Mouse (Mus musculus) limb, embryonic 15.5 days (tissue): ENCODE data around the gene Irgq. TPM values are rescaled to one million over a fixed set of nuclear protein-coding genes. Genes with fewer than 3 reads are reported as not detected.
"Not testable (repeated sequence)": the region's sequence is repeated elsewhere in the genome, so short reads cannot be mapped to it uniquely, and the experiment has no call there.

Experiments
- ATAC-seq: fragments of 200-750 bp; cut with Nextera tagmentation; 2 replicates; pipeline ENCODE4 v1.8.0; 2017; ENCODE audit warnings: low read depth, moderate TSS enrichment; ENCODE audit not compliant: insufficient number of reproducible peaks, low FRiP score, low TSS enrichment
- H3K27ac ChIP-seq: fragments of 300-500 bp; sonication (generic); 2 replicates; pipeline ENCODE4 v1.5.1; 2015; ENCODE audit warnings: moderate library complexity, mild to moderate bottlenecking, inconsistent platforms
- H3K27me3 ChIP-seq: fragments of 300-500 bp; sonication (generic); 2 replicates; pipeline ENCODE4 v1.6.1; 2015; ENCODE audit warnings: inconsistent platforms
- H3K36me3 ChIP-seq: fragments of 300-500 bp; sonication (generic); 2 replicates; pipeline ENCODE4 v1.6.1; 2015; ENCODE audit warnings: inconsistent platforms
- H3K4me1 ChIP-seq: fragments of 300-500 bp; sonication (generic); 2 replicates; pipeline ENCODE4 v1.6.1; 2015; ENCODE audit warnings: inconsistent platforms
- H3K4me2 ChIP-seq: fragments of 300-500 bp; sonication (generic); 2 replicates; pipeline ENCODE4 v1.6.1; 2015; ENCODE audit warnings: mild to moderate bottlenecking, inconsistent platforms
- H3K4me3 ChIP-seq: fragments of 300-500 bp; sonication (generic); 2 replicates; pipeline ENCODE4 v1.5.1; 2015; ENCODE audit warnings: mild to moderate bottlenecking, inconsistent platforms
- H3K9ac ChIP-seq: fragments of 300-500 bp; sonication (generic); 2 replicates; pipeline ENCODE4 v1.6.1; 2015; ENCODE audit warnings: inconsistent platforms
- H3K9me3 ChIP-seq: fragments of 300-500 bp; sonication (generic); 2 replicates; pipeline ENCODE4 v1.6.1; 2016; ENCODE audit warnings: inconsistent platforms
- WGBS: fragments of 180-500 bp; shearing (Covaris S2); methylation state at CpG from one replicate; pipeline ENCODE4 v1.1.7; 2015; 5-methylcytosine and 5-hydroxymethylcytosine counted together
- polyA plus RNA-seq: library from polyadenylated mRNA; unstranded; fragments of >200 nt; fragmentation: Nextera tagmentation; extraction: Ambion mirVana; gene quantifications from 2 replicates; pipeline ENCODE4 v1.2.1, GENCODE M21; 2015

Irgq gene
- polyA plus RNA-seq, 1 experiment from 2014 or later: 8.3 TPM

DNA sequence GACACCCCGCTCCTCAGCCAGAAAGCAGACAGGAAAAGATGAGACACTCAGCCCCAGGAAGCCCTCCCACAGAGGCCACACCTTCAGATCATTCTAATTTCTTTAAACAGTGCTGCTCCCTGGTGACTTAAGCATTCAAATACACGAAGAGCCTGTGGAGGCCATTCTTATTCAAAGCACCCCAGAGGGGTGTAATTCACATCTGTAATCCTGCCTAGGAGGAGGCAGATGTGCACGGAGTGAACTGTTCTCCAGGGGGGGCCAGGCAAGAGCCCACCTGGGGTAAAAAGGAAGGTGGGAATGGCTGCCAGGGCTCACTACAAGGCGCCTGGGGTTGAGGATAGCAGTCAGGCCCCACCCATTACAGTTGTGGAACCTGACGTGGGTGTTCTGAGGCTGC is 13.4 kb upstream of the Irgq start:
- no peaks in the 10 kb centered on the region for H3K4me1 ChIP-seq
- no peak overlapping the region for H3K27ac ChIP-seq
- ATAC-seq: no peak
- H3K9me3 ChIP-seq: no peaks in the 10 kb centered on the region
- no peak overlapping the region for H3K4me2 ChIP-seq
- no peak overlapping the region for H3K4me3 ChIP-seq
- H3K36me3 ChIP-seq: peaks cover 27% of the 10 kb centered on the region; the same call in 1 of the 2 replicates
- whole genome bisulfite sequencing: 49% methylated on average over 5 of the region's 5 CpGs
- no peaks in the 10 kb centered on the region for H3K27me3 ChIP-seq
- H3K9ac ChIP-seq: no peak overlapping the region

GRCm38 (mm10) chr7:24517654-24518053 is 12.8 kb upstream of the Irgq start:
- no peak overlapping the region for H3K27ac ChIP-seq
- no peaks in the 10 kb centered on the region for H3K9me3 ChIP-seq
- H3K4me1 ChIP-seq: no peaks in the 10 kb centered on the region
- no peak overlapping the region for H3K4me3 ChIP-seq
- no peak overlapping the region for H3K4me2 ChIP-seq
- H3K9ac ChIP-seq: no peak overlapping the region
- no peaks in the 10 kb centered on the region for H3K27me3 ChIP-seq
- peaks cover 23% of the 10 kb centered on the region; the same call in 1 of the 2 replicates for H3K36me3 ChIP-seq
- no peak for ATAC-seq
- 59% methylated on average over 6 of the region's 6 CpGs for WGBS

- ATAC-seq: no peak
- Histone ChIP-seq H3K9ac (no peak overlapping the region), H3K4me2 (no peak overlapping the region), H3K9me3 (no peaks in the 10 kb centered on the region), H3K27me3 (no peaks in the 10 kb centered on the region), H3K27ac (no peak overlapping the region), H3K4me3 (no peak overlapping the region), H3K36me3 (peaks cover 21% of the 10 kb centered on the region; the same call in 1 of the 2 replicates), H3K4me1 (no peaks in the 10 kb centered on the region)
- 71% methylated on average over 3 of the region's 3 CpGs for WGBS
Observed at GRCm38 (mm10) chr7:24519130-24519529, 11.4 kb upstream of the Irgq start.

DNA sequence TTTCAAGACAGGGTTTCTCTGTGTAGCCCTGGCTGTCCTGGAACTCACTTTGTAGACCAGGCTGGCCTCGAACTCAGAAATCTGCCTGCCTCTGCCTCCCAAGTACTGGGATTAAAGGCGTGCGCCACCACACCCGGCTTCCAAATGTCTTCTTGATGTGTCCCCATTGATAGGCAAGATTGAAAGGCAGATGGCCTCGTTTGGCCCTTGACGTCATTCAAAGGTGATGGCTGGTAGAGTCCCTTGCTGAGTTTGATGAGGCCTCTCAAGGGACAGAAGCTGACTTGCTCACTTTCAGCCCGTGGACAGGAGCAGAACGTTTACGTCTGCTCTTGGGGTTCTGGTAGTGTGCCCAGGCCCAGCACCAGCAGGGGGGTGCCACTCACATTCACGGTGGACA is 10.4 kb upstream of the Irgq start:
- 83% methylated on average over 10 of the region's 10 CpGs for WGBS
- not testable (repeated sequence) for ATAC-seq
- peaks cover 14% of the 10 kb centered on the region; the same call in 1 of the 2 replicates for H3K36me3 ChIP-seq

GRCm38 (mm10) chr7:24522805-24523204 is 7.7 kb upstream of the Irgq start:
- H3K9me3 ChIP-seq: no peaks in the 10 kb centered on the region

More for the DNA sequence above, 10.4 kb upstream of the Irgq start:
- H3K9me3 ChIP-seq, H3K27ac ChIP-seq, H3K4me2 ChIP-seq, H3K4me1 ChIP-seq, H3K27me3 ChIP-seq, H3K9ac ChIP-seq, H3K4me3 ChIP-seq: not testable (repeated sequence)

DNA sequence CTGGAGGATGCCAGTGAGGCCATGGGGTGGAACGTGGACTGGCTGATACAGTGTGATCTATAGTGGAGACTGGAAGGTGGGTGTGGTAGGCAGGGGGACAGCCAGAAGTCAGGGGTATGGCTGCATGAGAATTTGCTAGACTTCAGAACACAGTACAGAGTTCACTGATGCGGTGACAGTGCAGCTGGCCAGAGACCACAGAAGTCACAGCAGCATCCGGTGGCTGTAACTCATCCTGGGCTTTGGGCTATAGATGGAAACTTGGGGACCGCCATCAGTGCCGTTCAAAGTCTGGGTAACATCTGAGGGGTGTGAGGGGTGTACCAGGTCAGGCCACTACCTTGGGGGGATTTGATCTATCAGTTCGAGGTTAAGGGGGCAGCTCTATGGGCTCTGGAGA is 6.8 kb upstream of the Irgq start:
- Histone ChIP-seq H3K27ac (no peak overlapping the region), H3K36me3 (no peaks in the 10 kb centered on the region), H3K9me3 (no peaks in the 10 kb centered on the region), H3K9ac (no peak overlapping the region), H3K4me2 (no peak overlapping the region), H3K27me3 (no peaks in the 10 kb centered on the region), H3K4me1 (peaks cover 6% of the 10 kb centered on the region; the same call in 1 of the 2 replicates), H3K4me3 (no peak overlapping the region)
- 83% methylated on average over 6 of the region's 6 CpGs for WGBS
- ATAC-seq: no peak

More at GRCm38 (mm10) chr7:24522805-24523204, 7.7 kb upstream of the Irgq start:
- H3K4me3 ChIP-seq: no peak overlapping the region
- H3K4me2 ChIP-seq: no peak overlapping the region
- H3K36me3 ChIP-seq: no peaks in the 10 kb centered on the region
- 56% methylated on average over 5 of the region's 5 CpGs for WGBS
- no peak for ATAC-seq
- H3K9ac ChIP-seq: no peak overlapping the region
- peaks cover 6% of the 10 kb centered on the region; the same call in 1 of the 2 replicates for H3K4me1 ChIP-seq
- H3K27me3 ChIP-seq: no peaks in the 10 kb centered on the region
- H3K27ac ChIP-seq: no peak overlapping the region

GRCm38 (mm10) chr7:24524978-24525377 is 5.5 kb upstream of the Irgq start:
- Histone ChIP-seq H3K9me3 (no peaks in the 10 kb centered on the region), H3K27ac (no peak overlapping the region), H3K36me3 (no peaks in the 10 kb centered on the region), H3K4me1 (peaks cover 14% of the 10 kb centered on the region), H3K9ac (no peak overlapping the region), H3K4me3 (no peak overlapping the region), H3K4me2 (no peak overlapping the region), H3K27me3 (no peaks in the 10 kb centered on the region)
- ATAC-seq: no peak
- 84% methylated on average over 6 of the region's 6 CpGs for WGBS

DNA sequence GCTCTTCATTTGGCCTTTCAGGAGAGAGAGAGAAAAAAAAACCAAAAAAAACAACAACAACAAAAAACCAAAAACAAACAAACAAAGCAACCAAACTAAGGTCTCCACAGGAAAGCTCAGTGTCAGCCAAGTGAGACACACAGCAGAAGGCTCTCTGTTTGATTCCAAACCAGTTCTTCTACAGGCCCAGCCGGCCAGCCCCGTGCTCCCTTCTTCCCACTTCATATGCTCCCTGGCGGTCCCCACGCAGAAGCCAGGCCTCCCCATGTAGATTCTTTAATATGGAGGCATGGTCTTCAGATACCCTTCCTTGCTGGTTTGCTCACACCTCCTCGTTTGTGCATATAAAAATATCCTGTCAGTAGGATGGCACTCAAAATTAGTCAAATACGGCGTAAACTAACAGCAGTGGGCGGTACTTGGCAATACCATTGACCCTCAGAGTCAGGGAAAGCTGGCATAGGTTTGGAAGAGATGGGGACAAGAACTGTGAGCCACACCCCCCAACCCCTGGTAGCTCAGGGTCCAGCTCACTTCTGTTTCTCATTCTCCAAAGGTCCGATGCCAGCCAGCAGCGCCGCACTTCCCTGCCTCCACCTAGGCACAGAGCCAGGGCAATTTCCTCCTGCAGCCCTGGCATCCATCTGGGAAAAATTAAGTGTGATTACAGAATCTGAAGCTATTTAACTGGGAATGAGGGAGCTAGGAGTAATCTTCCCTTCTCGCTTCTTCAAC is 4.6 kb upstream of the Irgq start:
- Histone ChIP-seq H3K36me3 (no peaks in the 10 kb centered on the region), H3K4me1 (peaks cover 14% of the 10 kb centered on the region), H3K9me3 (no peaks in the 10 kb centered on the region), H3K27me3 (no peaks in the 10 kb centered on the region), H3K27ac (peak overlapping the region; percentile 52; the same call in 1 of the 2 replicates), H3K4me3 (no peak overlapping the region), H3K4me2 (no peak overlapping the region), H3K9ac (no peak overlapping the region)
- ATAC-seq: no peak
- 76% methylated on average over 12 of the region's 12 CpGs for WGBS

GRCm38 (mm10) chr7:24528861-24529260 is 1.6 kb upstream of the Irgq start:
- Histone ChIP-seq H3K36me3 (peaks cover 9% of the 10 kb centered on the region), H3K4me1 (peaks cover 37% of the 10 kb centered on the region), H3K9ac (no peak overlapping the region), H3K4me3 (no peak overlapping the region), H3K27me3 (peaks cover 8% of the 10 kb centered on the region; the same call in 1 of the 2 replicates), H3K4me2 (no peak overlapping the region), H3K9me3 (no peaks in the 10 kb centered on the region), H3K27ac (no peak overlapping the region)
- WGBS: 90% methylated on average over 11 of the region's 11 CpGs
- ATAC-seq: no peak

DNA sequence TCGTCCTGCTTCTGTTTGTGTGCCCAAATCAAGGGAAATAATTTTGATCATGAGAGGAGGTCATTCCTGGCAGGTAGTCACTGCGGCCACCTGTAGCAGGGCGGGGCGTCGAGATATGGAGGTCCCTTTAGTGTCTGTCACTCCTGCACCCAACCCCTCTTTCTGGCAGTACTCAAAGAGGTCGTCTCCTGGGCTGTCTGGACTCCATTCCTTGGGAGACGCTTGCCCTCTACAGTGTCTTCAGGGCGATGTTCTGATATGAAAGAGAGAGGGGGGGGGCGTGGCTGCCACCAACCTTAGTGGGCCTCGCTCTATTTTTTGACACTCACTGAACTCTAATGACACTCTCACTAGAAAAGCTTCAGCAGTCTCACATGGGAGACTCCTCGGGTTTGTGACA is 909 bp upstream of the Irgq start:
- peaks cover 8% of the 10 kb centered on the region; the same call in 1 of the 2 replicates for H3K27me3 ChIP-seq
- WGBS: 64% methylated on average over 11 of the region's 11 CpGs
- H3K27ac ChIP-seq: peak overlapping the region; percentile 88
- ATAC-seq: no peak
- peak overlapping the region; percentile 91 for H3K4me2 ChIP-seq
- H3K9ac ChIP-seq: peak overlapping the region; percentile 66
- no peaks in the 10 kb centered on the region for H3K9me3 ChIP-seq
- peaks cover 16% of the 10 kb centered on the region for H3K36me3 ChIP-seq
- H3K4me1 ChIP-seq: peaks cover 44% of the 10 kb centered on the region
- H3K4me3 ChIP-seq: peak overlapping the region; percentile 59

GRCm38 (mm10) chr7:24531211-24531971 is 902 bp downstream of the Irgq start:
- Histone ChIP-seq H3K4me3 (peak overlapping the region; percentile 59), H3K4me2 (peak overlapping the region; percentile 91), H3K9ac (peak overlapping the region; percentile 74), H3K27ac (peak overlapping the region; percentile 85), H3K4me1 (peaks cover 42% of the 10 kb centered on the region), H3K9me3 (no peaks in the 10 kb centered on the region), H3K27me3 (peaks cover 8% of the 10 kb centered on the region; the same call in 1 of the 2 replicates), H3K36me3 (peaks cover 31% of the 10 kb centered on the region)
- 1% methylated on average over 43 of the region's 43 CpGs for WGBS
- ATAC-seq: peak; percentile 63; the same call in 1 of the 2 replicates

GRCm38 (mm10) chr7:24533031-24533571 is 2.6 kb downstream of the Irgq start:
- Histone ChIP-seq H3K27ac (no peak overlapping the region), H3K27me3 (peaks cover 8% of the 10 kb centered on the region; the same call in 1 of the 2 replicates), H3K4me1 (peaks cover 38% of the 10 kb centered on the region), H3K4me3 (no peak overlapping the region), H3K9ac (no peak overlapping the region), H3K36me3 (peaks cover 31% of the 10 kb centered on the region), H3K9me3 (no peaks in the 10 kb centered on the region), H3K4me2 (no peak overlapping the region)
- WGBS: 75% methylated on average over 28 of the region's 28 CpGs
- no peak for ATAC-seq
